Mouse (Mus musculus): Measurements from ENCODE around the gene Spaca1.
"Not testable (repeated sequence)": the region's sequence is repeated elsewhere in the genome, so short reads cannot be mapped to it uniquely, and the experiment has no call there.

Spaca1 gene

DNA sequence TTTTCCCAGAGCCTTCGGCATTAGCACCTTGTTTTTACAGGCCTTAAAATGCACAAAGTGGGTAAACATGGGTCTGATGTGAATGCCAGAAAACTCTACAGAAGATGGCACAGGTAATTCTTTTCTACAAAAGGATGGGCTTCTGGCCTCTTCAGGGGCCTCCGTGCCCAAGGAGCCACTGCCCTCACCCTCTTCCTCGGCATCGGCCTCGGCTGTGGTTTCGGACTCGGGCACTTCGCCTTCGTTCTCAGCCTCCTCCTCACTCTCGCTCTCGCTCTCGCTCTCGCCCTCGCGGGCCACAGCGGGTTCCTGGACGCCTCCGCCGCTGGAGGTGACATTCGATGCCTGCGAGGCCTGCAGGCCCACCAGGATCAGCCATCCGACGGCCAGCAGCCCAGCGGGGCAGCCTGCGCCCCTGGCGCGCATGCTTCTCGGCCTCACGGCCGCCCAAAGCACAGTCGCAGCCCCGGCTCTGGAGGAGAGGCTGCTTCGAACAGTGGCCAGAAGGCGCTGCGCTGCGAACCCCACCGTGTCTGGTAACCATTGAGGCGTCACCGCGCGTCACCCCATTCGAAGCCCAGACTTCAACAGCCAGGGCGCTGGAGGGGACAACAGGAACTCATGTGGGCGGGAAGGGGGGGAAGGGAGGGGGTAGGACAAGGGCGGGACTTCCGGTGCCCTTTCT lies at the start of gene Spaca1:
Gene Spaca1 (minus strand): TSS at position 621 of the 685 bp plus-strand sequence.
- in situ Hi-C loops (cut with MboI, MseI), result no loop called here

DNA sequence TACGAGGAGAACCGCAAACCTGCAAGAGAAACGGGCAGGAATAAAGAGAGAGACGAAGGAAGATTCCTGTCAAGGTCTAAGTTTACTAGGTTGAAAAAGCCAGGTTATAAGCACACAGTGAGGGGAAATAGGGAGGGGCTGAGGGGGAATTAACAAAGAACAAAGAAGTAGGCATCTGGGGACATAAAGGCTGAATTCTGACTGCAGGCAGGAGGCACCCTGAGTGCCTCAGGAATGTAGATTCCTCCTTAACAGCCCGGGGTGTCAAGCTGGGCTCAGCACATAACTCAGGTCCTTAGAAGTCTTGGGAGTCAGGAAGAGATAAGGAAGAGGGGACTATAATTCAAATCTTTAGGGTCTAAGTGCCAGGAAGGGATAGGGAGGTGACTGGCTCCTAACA lies 37.3 kb upstream of the Spaca1 start:
- in situ Hi-C loops (cut with MboI, MseI), result not testable (repeated sequence)

DNA sequence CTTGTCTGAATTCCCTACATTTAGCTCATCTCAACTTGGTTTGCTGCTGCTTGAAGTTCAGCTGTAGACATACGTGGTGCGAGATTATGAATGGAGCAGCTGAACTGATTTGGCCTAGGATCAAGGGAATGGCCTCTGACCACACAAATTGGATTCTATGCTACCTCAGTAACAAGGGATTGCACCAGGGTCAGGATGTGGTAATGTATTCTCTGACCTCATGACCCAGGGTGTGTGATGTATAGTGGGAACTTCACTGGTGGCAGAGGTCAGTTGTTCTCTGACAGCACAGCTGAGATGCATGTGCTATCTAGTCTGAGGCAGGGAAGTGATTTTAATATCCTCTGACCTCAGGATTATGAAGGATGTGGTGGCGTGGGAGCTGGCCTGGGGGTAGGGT lies 31.1 kb upstream of the Spaca1 start:
- in situ Hi-C loops (cut with MboI, MseI), result no loop called here

DNA sequence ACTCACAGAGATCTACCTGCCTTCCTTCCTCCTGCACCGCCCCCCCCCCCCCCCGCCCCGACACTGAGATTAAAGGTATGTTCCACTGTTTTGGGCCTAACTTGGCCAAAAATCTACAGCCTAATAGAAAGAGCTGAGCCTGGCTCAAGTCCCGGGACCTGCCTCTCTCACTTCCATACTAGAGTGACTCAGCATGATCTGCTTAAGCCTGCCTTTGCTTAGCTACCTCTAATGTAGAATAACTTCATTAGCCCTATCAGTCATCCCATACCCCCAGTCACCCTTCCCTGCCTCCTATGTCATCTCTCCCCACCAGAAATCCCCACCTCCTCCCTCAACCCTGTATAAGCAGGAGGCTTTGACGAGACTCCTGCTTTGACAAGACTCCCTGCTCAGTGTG lies 19.0 kb upstream of the Spaca1 start:
- in situ Hi-C loops (cut with MboI, MseI), result no loop called here

DNA sequence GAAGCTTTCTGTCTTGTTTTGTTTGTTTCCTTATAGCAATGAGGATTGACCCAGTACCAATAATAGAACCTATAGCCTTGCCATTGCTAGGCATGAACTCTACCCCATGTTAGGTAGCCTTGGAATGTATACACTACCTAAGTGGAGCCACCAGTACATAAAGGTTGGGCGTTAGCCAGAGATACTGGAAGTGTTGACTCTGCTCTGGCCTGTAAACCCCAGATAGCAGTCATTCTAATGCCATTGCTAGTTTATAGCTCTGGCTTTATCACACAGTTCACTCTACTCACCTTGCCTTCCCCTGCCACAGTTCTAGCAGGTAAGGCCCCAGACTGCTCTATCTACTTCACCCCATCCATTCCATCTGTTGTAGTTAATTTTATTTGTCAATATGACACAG lies 8.3 kb upstream of the Spaca1 start:
- in situ Hi-C loops (cut with MboI, MseI), result no loop called here

DNA sequence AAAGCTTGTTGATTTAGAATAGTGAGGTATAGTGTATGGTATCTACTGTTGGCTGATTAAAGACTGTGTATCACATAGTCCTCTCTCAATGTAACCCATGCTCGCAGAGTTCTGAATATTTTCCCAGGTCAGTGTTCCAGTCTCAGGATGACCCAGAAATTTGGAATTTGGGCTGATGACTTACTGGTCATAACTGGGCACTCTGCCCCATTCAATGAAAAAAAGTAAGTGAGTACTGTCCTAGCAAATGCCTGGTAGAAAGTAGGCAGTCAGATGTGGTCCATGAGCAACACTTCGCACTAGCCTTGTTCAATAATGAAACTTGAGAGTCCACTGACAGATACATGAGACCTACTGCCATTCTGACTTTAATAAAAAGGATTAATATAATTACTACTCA lies 23.2 kb downstream of the Spaca1 start:
- in situ Hi-C loops (cut with MboI, MseI), result no loop called here

DNA sequence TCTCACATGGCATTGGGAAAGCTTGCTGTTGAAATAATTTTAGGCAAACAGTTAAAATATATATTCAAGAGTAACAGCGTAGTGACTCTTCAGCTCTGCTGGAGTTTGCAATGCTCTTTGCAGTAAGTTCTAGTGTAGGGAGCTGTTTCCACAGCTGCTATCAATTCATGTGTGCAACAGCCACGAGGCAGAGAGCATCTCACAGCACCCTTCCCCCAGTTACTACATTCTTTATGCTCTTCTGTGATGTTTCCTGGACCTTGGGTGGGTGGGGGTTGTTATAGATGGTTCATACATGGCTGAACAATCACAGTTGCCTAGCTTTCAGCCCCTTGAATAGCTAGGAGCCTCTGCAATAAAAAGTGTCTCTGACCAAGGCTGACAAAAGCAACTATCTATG lies 28.5 kb downstream of the Spaca1 start:
- in situ Hi-C loops (cut with MboI, MseI), result no loop called here

DNA sequence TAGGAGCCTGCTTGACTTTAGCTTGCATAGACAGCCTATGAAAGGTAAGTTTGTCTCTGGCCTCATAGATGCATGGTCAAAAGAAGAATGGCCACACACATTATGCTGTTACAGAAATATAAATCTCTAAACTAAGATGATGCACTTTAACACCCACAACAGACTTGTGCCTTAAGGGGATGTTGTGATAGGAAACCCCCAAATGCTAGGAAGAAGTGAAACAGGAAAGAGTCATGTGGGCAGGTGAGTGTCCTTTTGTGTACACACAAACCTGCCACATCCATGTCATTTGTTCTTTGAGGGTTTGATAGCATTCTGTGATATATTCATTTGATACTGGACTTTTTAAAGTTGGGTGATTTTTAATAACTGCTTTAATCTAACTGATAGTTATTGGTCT lies 53.6 kb downstream of the Spaca1 start:
- in situ Hi-C loops (cut with MboI, MseI), result no loop called here

DNA sequence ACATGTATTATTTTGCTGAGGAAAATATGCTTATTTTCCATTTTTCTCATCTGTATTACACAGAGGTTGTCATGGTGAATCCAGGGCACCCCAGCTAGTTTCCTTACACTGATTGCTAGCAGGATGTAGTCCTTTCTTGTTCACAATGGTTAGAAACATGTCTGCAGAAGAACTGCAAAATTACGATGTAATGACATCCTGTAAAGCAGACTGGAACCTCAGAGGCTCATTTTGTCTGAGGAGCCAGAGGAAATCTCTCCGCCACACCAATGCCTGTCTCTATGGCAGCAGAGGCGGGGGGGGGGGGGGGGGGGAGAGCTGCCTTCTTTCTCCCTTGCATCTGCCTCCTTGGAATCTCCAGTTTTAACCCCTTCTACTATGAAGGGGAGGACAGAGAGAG lies 57.3 kb downstream of the Spaca1 start:
- in situ Hi-C loops (cut with MboI, MseI), result no loop called here

DNA sequence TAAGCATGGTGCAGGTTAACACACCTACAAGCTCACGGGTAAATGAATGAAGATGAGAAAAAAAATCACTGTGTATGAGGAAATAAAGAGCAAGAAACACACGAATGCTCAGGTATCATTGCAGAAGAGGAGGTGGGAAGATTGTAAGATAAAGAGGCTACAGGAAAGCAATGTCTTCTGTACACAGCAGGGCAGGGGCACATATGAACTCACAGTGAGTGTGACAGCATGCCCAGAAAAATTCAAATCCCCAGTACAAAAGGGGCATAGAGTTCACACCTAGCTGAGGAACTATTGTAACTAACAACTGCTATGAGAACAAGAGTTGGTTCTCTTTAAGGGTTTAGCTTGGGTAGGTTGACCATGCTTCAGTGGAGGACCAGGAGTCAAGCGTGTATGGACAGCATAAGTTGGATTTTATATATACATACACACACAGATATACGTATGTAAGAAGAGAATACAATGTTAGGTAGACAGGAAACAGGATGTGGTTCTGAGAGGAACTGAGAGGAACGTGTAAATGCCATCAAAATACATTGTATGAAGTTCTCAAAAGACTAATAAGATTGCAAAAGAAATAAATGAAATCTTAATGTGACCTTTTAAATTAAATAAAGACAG lies 61.4 kb downstream of the Spaca1 start:
- in situ Hi-C loops (cut with MboI, MseI), result no loop called here

Measured in T-helper 1 cell (primary cell).